Mouse (Mus musculus) spleen, postnatal 4 days (tissue): ENCODE data around the gene Lgals3.
A peak's percentile ranks its signal among the peaks of the same experiment; 100 is the strongest.
"Not testable (repeated sequence)": the region's sequence is repeated elsewhere in the genome, so short reads cannot be mapped to it uniquely, and the experiment has no call there.

Source experiments
- DNase-seq, 2 experiments: peaks; one replicate each; pipeline ENCODE4 v3.0.0; 2022; ENCODE audit warnings: low spot score in 2 of 2

Lgals3 gene

DNA sequence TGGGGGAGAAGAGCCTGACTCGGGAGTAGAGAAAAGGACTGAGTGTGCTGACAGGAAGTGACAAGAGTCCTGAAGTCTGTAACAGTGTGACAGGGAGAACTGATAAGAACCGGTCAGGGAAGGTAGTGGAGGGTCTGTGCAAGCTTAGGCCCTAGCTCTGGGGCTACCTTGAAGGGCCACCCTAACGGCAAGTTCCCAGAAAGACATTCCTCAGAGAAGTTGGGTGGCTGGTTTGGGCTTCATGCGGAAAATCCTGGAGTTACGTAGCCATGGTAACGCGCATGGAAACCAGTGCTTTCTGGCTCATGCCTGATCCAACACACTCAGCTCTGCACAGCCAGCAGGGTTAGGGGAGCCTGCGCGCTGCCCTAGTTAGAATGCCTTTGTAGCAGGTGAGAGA is at the start of gene Lgals3:
TSS of gene Lgals3 (plus strand) at position 291 of the 400 bp plus-strand sequence.
- DNase-seq: no peak

- DNase-seq: no peak
These were observed 48.2 kb upstream of the Lgals3 start for GRCm38 (mm10) chr14:47319362-47319761.

- not testable (repeated sequence) for DNase-seq
These were observed 46.0 kb upstream of the Lgals3 start for GRCm38 (mm10) chr14:47321581-47321980.

- DNase-seq: no peak
These were observed 41.4 kb upstream of the Lgals3 start for GRCm38 (mm10) chr14:47325965-47326761.

DNA sequence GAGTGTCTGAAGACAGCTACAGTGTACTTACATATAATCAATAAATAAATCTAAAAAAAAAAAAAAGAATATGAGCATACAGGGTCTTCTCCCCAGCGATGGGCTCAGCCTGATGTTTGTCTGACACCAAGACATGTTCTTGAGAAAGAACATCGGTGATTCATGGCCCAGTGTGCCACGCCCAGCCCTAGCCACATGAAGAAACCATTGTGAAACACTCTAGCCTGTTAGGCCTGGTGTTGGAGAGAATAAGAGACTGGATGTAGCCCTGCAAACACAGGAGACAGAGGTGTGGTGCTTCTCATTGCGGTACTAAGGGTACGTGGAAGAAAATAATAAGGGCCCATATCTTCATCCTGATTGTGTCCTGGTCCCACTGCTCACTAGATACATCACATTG is 40.2 kb upstream of the Lgals3 start:
- DNase-seq: no peak

DNA sequence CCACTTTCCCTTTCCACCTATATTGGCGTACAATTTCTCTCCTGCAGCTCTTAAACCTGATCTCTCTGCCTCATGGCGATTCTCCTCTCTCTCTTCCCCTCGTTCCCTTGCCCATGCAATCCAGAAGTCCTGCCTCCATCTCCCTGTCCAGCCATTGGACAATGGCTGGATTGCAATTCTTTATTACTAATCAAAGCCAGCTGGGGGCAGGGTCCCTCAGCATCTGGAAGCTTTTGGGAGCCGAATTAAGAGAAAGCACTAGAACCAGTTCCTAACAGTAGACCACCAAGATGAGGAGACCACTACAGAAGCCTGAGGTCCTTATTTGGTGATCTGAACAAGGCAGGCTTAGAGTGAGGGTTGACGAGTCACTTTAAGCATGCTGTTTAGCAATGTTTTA is 35.6 kb upstream of the Lgals3 start:
- no peak for DNase-seq

- DNase-seq: peak; percentile 56 to 83
These were observed 32.7 kb upstream of the Lgals3 start for GRCm38 (mm10) chr14:47334819-47335218.

DNA sequence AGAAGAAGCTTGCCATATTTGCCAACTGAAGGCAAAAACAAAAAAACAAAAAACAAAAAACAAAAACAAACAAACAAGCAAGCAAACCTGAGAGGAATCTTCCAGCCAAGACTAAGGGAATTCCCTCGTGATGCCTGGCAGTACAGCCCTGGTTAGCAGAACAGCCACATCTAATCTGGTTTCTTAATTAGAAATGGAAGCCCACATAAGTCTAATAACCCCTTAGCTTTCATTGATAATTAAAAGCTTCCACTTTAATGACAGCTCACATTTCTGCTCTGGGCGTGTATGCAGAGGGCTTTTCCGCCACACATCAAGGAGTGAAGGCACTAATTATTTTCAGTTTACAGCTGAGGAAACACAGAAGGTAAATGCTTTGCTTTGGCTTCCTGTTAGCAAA is 32.3 kb upstream of the Lgals3 start:
- no peak for DNase-seq

DNA sequence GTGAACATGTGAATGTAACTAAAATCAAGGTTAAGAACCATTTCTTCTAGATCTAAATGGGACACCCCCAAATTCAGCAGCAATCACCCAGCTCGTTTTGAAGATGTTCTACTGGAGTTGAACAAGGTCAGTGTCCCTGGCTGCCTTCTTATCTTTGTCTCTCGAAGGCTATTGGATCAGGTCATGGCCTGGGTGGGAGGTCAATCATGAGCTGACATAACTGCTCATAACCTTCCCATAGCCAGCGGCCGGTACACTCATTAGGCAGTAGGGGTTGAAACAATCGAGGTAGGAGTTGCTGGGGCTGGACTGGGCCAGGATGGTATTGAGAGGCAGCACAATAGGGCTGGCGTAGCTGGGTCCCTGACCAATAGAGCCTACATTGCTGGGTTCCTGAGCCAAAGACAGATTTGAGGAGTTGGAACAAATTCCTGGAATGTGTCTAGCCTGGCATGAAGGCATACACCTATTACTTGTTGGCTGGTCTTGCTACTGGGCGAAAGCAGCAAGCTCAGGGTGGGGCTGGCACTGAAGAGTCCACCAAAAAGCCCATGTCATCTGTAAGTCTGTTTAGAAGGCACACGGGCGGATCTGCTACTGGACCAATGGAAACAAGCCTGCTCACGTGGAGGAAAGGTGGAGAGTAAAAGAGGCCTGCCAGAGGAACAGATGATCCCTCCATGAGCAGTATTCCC is 27.2 kb upstream of the Lgals3 start:
- DNase-seq: no peak

DNA sequence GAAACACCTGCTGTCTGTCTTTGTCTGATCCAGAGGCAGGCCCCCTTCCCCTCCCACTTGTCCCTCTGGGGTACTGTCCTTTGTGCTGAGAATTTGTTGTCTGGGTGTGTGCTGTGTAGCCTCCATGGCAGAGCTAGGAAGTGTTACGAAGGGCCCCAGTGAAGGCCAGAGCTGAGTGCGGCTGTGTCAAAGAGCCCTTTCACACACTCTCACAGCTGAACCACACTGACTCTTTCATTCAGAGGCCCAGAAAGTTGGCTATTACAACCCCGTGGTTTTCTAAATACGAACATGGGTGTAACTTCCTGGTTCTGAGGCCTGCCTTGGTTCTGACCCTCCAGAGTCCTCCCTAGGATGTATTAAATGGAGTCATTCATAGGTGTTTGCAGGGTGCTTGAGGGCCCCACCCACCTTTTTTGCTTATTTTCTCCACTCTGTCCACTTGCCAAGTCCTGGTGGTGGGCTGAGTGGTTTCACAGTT is 25.7 kb upstream of the Lgals3 start:
- no peak for DNase-seq

- no peak for DNase-seq
These were observed 20.8 kb upstream of the Lgals3 start for GRCm38 (mm10) chr14:47346715-47347114.

- no peak for DNase-seq
These were observed 16.6 kb upstream of the Lgals3 start for GRCm38 (mm10) chr14:47350974-47351373.

- no peak for DNase-seq
These were observed 15.3 kb upstream of the Lgals3 start for GRCm38 (mm10) chr14:47352272-47352671.

GRCm38 (mm10) chr14:47353240-47353639 is 14.3 kb upstream of the Lgals3 start:
- DNase-seq: no peak

DNA sequence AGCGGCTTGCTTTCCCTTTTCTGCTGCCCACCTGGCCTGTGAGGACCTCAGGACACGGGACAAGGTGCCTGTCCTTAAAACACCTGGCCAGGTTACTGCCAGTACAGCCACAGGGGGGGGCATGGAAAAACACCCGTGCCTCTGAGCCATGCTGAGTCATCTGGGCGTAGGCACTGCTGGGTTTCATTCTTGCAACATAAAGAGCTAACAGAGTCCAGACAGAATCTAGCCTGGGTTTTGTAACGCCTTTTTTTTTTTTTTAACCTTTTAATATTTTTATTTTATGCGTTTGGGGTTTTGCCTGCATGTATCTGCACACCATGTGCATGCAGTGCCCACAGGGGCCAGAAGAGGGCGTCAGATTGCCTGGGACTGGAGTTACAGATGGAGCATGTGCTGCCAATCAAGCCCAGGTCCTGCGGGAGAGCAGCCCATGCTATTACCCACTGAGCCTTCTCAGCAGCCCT is 13.4 kb upstream of the Lgals3 start:
- peak; percentile 41 to 75 for DNase-seq

GRCm38 (mm10) chr14:47354948-47355347 is 12.6 kb upstream of the Lgals3 start:
- no peak for DNase-seq

GRCm38 (mm10) chr14:47356622-47357021 is 10.9 kb upstream of the Lgals3 start:
- no peak for DNase-seq

- DNase-seq: no peak
These were observed 7.9 kb upstream of the Lgals3 start for GRCm38 (mm10) chr14:47359610-47360009.

DNA sequence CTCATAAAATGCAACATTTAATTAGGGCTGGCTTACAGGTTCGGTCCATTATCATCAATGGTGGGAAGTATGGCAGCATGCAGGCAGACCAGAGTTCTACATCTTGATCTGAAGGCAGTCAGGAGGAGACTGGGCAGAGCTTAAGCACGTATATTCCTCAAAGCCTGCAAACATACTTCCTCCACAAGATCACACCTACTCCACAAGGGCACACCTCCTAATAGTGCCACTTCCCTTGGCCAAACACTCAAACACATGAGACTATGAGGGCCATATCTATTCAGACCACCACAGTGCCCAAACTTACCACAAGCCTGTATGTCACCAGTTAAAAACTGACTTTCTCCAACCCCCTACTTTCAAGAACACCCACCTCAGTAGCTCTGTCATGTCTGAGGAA is 6.1 kb upstream of the Lgals3 start:
- DNase-seq: no peak

DNA sequence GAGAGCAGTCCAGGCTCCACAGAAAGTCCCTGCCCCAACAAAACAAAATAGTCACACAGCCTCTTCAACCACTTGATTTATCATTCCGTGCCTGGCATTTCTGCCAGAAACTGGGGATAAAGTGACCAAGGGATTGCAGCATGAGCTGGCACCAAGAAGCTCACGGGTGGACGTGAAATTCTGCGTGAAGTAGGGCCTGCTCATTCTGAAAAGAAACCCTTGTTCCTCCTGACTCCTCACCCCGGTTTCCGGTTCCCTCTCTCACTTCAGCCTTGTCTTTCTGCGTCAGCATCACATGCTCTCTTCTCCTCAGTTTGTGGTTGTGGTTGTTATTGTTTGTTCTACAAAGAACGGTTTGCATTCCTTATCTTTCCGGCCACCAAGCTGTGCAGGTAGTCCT is 5.7 kb upstream of the Lgals3 start:
- no peak for DNase-seq

- peak; percentile 35 to 67 for DNase-seq
These were observed 2.7 kb upstream of the Lgals3 start for GRCm38 (mm10) chr14:47364742-47365449.

- no peak for DNase-seq
These were observed 650 bp upstream of the Lgals3 start for GRCm38 (mm10) chr14:47366881-47367321.
